Mouse (Mus musculus): ENCODE measurements around the gene Hes6. TPM values are rescaled to one million over a fixed set of nuclear protein-coding genes. Genes with fewer than 3 reads are reported as not detected.
A peak's percentile ranks its signal among the peaks of the same experiment; 100 is the strongest.

Hes6 gene
- polyA plus RNA-seq, 1 experiment from 2014 or later = 101 TPM

- no peak overlapping the region for H3K9ac ChIP-seq (ENCODE audit: low read length)
- no peak overlapping the region for H3K27ac ChIP-seq (replicated peaks; ENCODE audit: low read depth, low read length)
- peaks cover 13% of the 10 kb centered on the region for H3K4me1 ChIP-seq (ENCODE audit: control insufficient read depth, insufficient read depth, low read length)
- H3K4me3 ChIP-seq (ENCODE audit: low read depth, low read length) = no peak overlapping the region
- 62% methylated on average over 1 of the region's 1 CpGs for WGBS
- no peak overlapping the region for H3K4me2 ChIP-seq (ENCODE audit: low read depth, severe bottlenecking)
- ATAC-seq (ENCODE audit: insufficient number of reproducible peaks, low FRiP score, low TSS enrichment, low read depth) = no peak
- H3K27me3 ChIP-seq (ENCODE audit: control insufficient read depth, insufficient read depth, low read length) = no peaks in the 10 kb centered on the region
- no peaks in the 10 kb centered on the region for H3K9me3 ChIP-seq (ENCODE audit: control insufficient read depth, low read length)
- no peaks in the 10 kb centered on the region for H3K36me3 ChIP-seq (ENCODE audit: control insufficient read depth, insufficient read depth, low read length)
- no peak for DNase-seq (ENCODE audit: low spot score)
Observed at GRCm38 (mm10) chr1:91417991-91418390, 4.2 kb upstream of the Hes6 start.

GRCm38 (mm10) chr1:91415311-91415710 is 1.5 kb upstream of the Hes6 start:
- Histone ChIP-seq H3K27ac (replicated peaks; ENCODE audit: low read depth, low read length) (peak overlapping the region; percentile 95; the same call in 1 of the 2 replicates), H3K4me2 (ENCODE audit: low read depth, severe bottlenecking) (no peak overlapping the region), H3K4me1 (ENCODE audit: control insufficient read depth, insufficient read depth, low read length) (peaks cover 24% of the 10 kb centered on the region), H3K4me3 (ENCODE audit: low read depth, low read length) (no peak overlapping the region), H3K9me3 (ENCODE audit: control insufficient read depth, low read length) (no peaks in the 10 kb centered on the region), H3K27me3 (ENCODE audit: control insufficient read depth, insufficient read depth, low read length) (no peaks in the 10 kb centered on the region), H3K9ac (ENCODE audit: low read length) (peak overlapping the region; percentile 75), H3K36me3 (ENCODE audit: control insufficient read depth, insufficient read depth, low read length) (peaks cover 2% of the 10 kb centered on the region; the same call in 1 of the 2 replicates)
- ATAC-seq (ENCODE audit: insufficient number of reproducible peaks, low FRiP score, low TSS enrichment, low read depth) (no peak), DNase-seq (ENCODE audit: low spot score) (peak; percentile 41)
- 74% methylated on average over 5 of the region's 5 CpGs for WGBS

- Histone ChIP-seq H3K27me3 (ENCODE audit: control insufficient read depth, insufficient read depth, low read length) (no peaks in the 10 kb centered on the region), H3K9me3 (ENCODE audit: control insufficient read depth, low read length) (no peaks in the 10 kb centered on the region), H3K9ac (ENCODE audit: low read length) (peak overlapping the region; percentile 75), H3K36me3 (ENCODE audit: control insufficient read depth, insufficient read depth, low read length) (peaks cover 2% of the 10 kb centered on the region; the same call in 1 of the 2 replicates), H3K4me3 (ENCODE audit: low read depth, low read length) (no peak overlapping the region), H3K4me1 (ENCODE audit: control insufficient read depth, insufficient read depth, low read length) (peaks cover 24% of the 10 kb centered on the region), H3K4me2 (ENCODE audit: low read depth, severe bottlenecking) (peak overlapping the region; percentile 99), H3K27ac (replicated peaks; ENCODE audit: low read depth, low read length) (peak overlapping the region; percentile 95)
- WGBS = 34% methylated on average over 4 of the region's 4 CpGs
- ATAC-seq (ENCODE audit: insufficient number of reproducible peaks, low FRiP score, low TSS enrichment, low read depth) (no peak), DNase-seq (ENCODE audit: low spot score) (no peak)
Observed at GRCm38 (mm10) chr1:91414903-91415302, 1.1 kb upstream of the Hes6 start.

GRCm38 (mm10) chr1:91413536-91413897 is 321 bp downstream of the Hes6 start:
- H3K4me1 ChIP-seq (ENCODE audit: control insufficient read depth, insufficient read depth, low read length) = peaks cover 24% of the 10 kb centered on the region
- H3K4me3 ChIP-seq (ENCODE audit: low read depth, low read length) = peak overlapping the region; percentile 73
- peaks cover 2% of the 10 kb centered on the region; the same call in 1 of the 2 replicates for H3K36me3 ChIP-seq (ENCODE audit: control insufficient read depth, insufficient read depth, low read length)
- peak overlapping the region; percentile 99 for H3K4me2 ChIP-seq (ENCODE audit: low read depth, severe bottlenecking)
- H3K9me3 ChIP-seq (ENCODE audit: control insufficient read depth, low read length) = no peaks in the 10 kb centered on the region
- H3K27ac ChIP-seq (replicated peaks; ENCODE audit: low read depth, low read length) = peak overlapping the region; percentile 95
- no peaks in the 10 kb centered on the region for H3K27me3 ChIP-seq (ENCODE audit: control insufficient read depth, insufficient read depth, low read length)
- H3K9ac ChIP-seq (ENCODE audit: low read length) = peak overlapping the region; percentile 75
- WGBS = under 1% methylated on average over 14 of the region's 14 CpGs
- DNase-seq (ENCODE audit: low spot score) (no peak), ATAC-seq (ENCODE audit: insufficient number of reproducible peaks, low FRiP score, low TSS enrichment, low read depth) (no peak; the same call in 1 of the 2 replicates)

- peaks cover 2% of the 10 kb centered on the region; the same call in 1 of the 2 replicates for H3K36me3 ChIP-seq (ENCODE audit: control insufficient read depth, insufficient read depth, low read length)
- H3K9ac ChIP-seq (ENCODE audit: low read length) = peak overlapping the region; percentile 85
- H3K9me3 ChIP-seq (ENCODE audit: control insufficient read depth, low read length) = no peaks in the 10 kb centered on the region
- peak overlapping the region; percentile 95 for H3K27ac ChIP-seq (replicated peaks; ENCODE audit: low read depth, low read length)
- DNase-seq (ENCODE audit: low spot score) (peak; percentile 96), ATAC-seq (ENCODE audit: insufficient number of reproducible peaks, low FRiP score, low TSS enrichment, low read depth) (peak; percentile 92)
- under 1% methylated on average over 34 of the region's 34 CpGs for WGBS
- H3K4me3 ChIP-seq (ENCODE audit: low read depth, low read length) = peak overlapping the region; percentile 73
- peak overlapping the region; percentile 99 for H3K4me2 ChIP-seq (ENCODE audit: low read depth, severe bottlenecking)
- H3K4me1 ChIP-seq (ENCODE audit: control insufficient read depth, insufficient read depth, low read length) = peaks cover 24% of the 10 kb centered on the region
- H3K27me3 ChIP-seq (ENCODE audit: control insufficient read depth, insufficient read depth, low read length) = no peaks in the 10 kb centered on the region
Observed at GRCm38 (mm10) chr1:91413030-91413506, 770 bp downstream of the Hes6 start.

GRCm38 (mm10) chr1:91412286-91413029 is 1.4 kb downstream of the Hes6 start:
- 5% methylated on average over 60 of the region's 65 CpGs for WGBS
- Histone ChIP-seq H3K4me2 (ENCODE audit: low read depth, severe bottlenecking) (peak overlapping the region; percentile 99), H3K36me3 (ENCODE audit: control insufficient read depth, insufficient read depth, low read length) (peaks cover 2% of the 10 kb centered on the region; the same call in 1 of the 2 replicates), H3K9me3 (ENCODE audit: control insufficient read depth, low read length) (no peaks in the 10 kb centered on the region), H3K4me1 (ENCODE audit: control insufficient read depth, insufficient read depth, low read length) (peaks cover 24% of the 10 kb centered on the region), H3K27me3 (ENCODE audit: control insufficient read depth, insufficient read depth, low read length) (no peaks in the 10 kb centered on the region), H3K27ac (replicated peaks; ENCODE audit: low read depth, low read length) (peak overlapping the region; percentile 95), H3K4me3 (ENCODE audit: low read depth, low read length) (peak overlapping the region; percentile 73), H3K9ac (ENCODE audit: low read length) (peak overlapping the region; percentile 85)
- peak; percentile 14; the same call in 1 of the 2 replicates for ATAC-seq (ENCODE audit: insufficient number of reproducible peaks, low FRiP score, low TSS enrichment, low read depth)
- DNase-seq (ENCODE audit: low spot score) = no peak

GRCm38 (mm10) chr1:91411631-91412285 is 2.1 kb downstream of the Hes6 start:
- H3K27ac ChIP-seq (replicated peaks; ENCODE audit: low read depth, low read length) = no peak overlapping the region

GRCm38 (mm10) chr1:91407819-91408218 is 6.0 kb downstream of the Hes6 start:
- H3K36me3 ChIP-seq (ENCODE audit: control insufficient read depth, insufficient read depth, low read length) = peaks cover 2% of the 10 kb centered on the region; the same call in 1 of the 2 replicates
- ATAC-seq (ENCODE audit: insufficient number of reproducible peaks, low FRiP score, low TSS enrichment, low read depth) (no peak), DNase-seq (ENCODE audit: low spot score) (no peak)
- no peak overlapping the region for H3K4me2 ChIP-seq (ENCODE audit: low read depth, severe bottlenecking)
- no peak overlapping the region for H3K4me3 ChIP-seq (ENCODE audit: low read depth, low read length)
- H3K4me1 ChIP-seq (ENCODE audit: control insufficient read depth, insufficient read depth, low read length) = peaks cover 11% of the 10 kb centered on the region
- H3K27ac ChIP-seq (replicated peaks; ENCODE audit: low read depth, low read length) = no peak overlapping the region
- WGBS = 72% methylated on average over 4 of the region's 4 CpGs
- no peak overlapping the region for H3K9ac ChIP-seq (ENCODE audit: low read length)
- no peaks in the 10 kb centered on the region for H3K9me3 ChIP-seq (ENCODE audit: control insufficient read depth, low read length)
- no peaks in the 10 kb centered on the region for H3K27me3 ChIP-seq (ENCODE audit: control insufficient read depth, insufficient read depth, low read length)

More at GRCm38 (mm10) chr1:91411631-91412285, 2.1 kb downstream of the Hes6 start:
- ATAC-seq (ENCODE audit: insufficient number of reproducible peaks, low FRiP score, low TSS enrichment, low read depth) = no peak
- peak; percentile 25 for DNase-seq (ENCODE audit: low spot score)
- Histone ChIP-seq H3K4me2 (ENCODE audit: low read depth, severe bottlenecking) (peak overlapping the region; percentile 99), H3K36me3 (ENCODE audit: control insufficient read depth, insufficient read depth, low read length) (peaks cover 2% of the 10 kb centered on the region; the same call in 1 of the 2 replicates), H3K4me1 (ENCODE audit: control insufficient read depth, insufficient read depth, low read length) (peaks cover 24% of the 10 kb centered on the region), H3K9me3 (ENCODE audit: control insufficient read depth, low read length) (no peaks in the 10 kb centered on the region), H3K27me3 (ENCODE audit: control insufficient read depth, insufficient read depth, low read length) (no peaks in the 10 kb centered on the region), H3K9ac (ENCODE audit: low read length) (peak overlapping the region; percentile 85), H3K4me3 (ENCODE audit: low read depth, low read length) (peak overlapping the region; percentile 73)
- 73% methylated on average over 8 of the region's 8 CpGs for WGBS

All from limb, embryonic 11.5 days (tissue).